Mouse (Mus musculus): Measurements from ENCODE around the gene Zfp12. TPM values are rescaled to one million over a fixed set of nuclear protein-coding genes. Genes with fewer than 3 reads are reported as not detected.
A peak's percentile ranks its signal among the peaks of the same experiment; 100 is the strongest.

The Zfp12 gene
- total RNA-seq, 1 experiment = 8.6 TPM

GRCm38 (mm10) chr5:143284762-143285161 lies 49.8 kb downstream of the Zfp12 start:
- H3K4me1 ChIP-seq (ENCODE audit: control insufficient read depth in 2 of 2, insufficient read depth in 2 of 2, low read length in 2 of 2, poor library complexity in 1 of 2) = peaks cover 0 to 4% of the 10 kb centered on the region in 2 experiments; a peak in 1 of 4 replicates
- H3K4me3 ChIP-seq (ENCODE audit: insufficient read depth in 1 of 2, low read depth in 1 of 2, low read length in 2 of 2, poor library complexity in 1 of 2, severe bottlenecking in 1 of 2) = no peak overlapping the region
- H3K9ac ChIP-seq (ENCODE audit: insufficient read depth, low read depth, low read length, poor library complexity, severe bottlenecking) = no peak overlapping the region
- no peaks in the 10 kb centered on the region for H3K36me3 ChIP-seq (ENCODE audit: control insufficient read depth, insufficient read depth, low read length, poor library complexity, severe bottlenecking)
- H3K27ac ChIP-seq (ENCODE audit: insufficient read depth, low read depth, low read length, poor library complexity, severe bottlenecking) = no peak overlapping the region
- TF ChIP-seq ZC3H11A (IDR thresholded peaks at IDR 0.05; ENCODE audit: borderline replicate concordance, low read depth, low read length) (peak; percentile 32; the same call in 1 of the 2 replicates), MAFK (IDR thresholded peaks at IDR 0.05; ENCODE audit: insufficient read depth, low read depth, low read length) (no peak), ZNF384 (IDR thresholded peaks at IDR 0.05; ENCODE audit: low read depth, low read length) (no peak)
- DNase-seq (ENCODE audit: low read depth, low spot score) = no peak
- in situ Hi-C loops (cut with MboI; ENCODE audit: low sequenced_read_pairs in 2 of 2, unreplicated experiment in 2 of 2) = no loop called here
- no peaks in the 10 kb centered on the region for H3K9me3 ChIP-seq (ENCODE audit: control insufficient read depth, insufficient read depth, low read depth, low read length)

GRCm38 (mm10) chr5:143287774-143288328 lies 52.9 kb downstream of the Zfp12 start:
- no peaks in the 10 kb centered on the region for H3K9me3 ChIP-seq (ENCODE audit: control insufficient read depth, insufficient read depth, low read depth, low read length)
- H3K4me3 ChIP-seq (ENCODE audit: insufficient read depth in 1 of 2, low read depth in 1 of 2, low read length in 2 of 2, poor library complexity in 1 of 2, severe bottlenecking in 1 of 2) = peak overlapping the region; percentile 12 to 62
- peak overlapping the region; percentile 63 for H3K9ac ChIP-seq (ENCODE audit: insufficient read depth, low read depth, low read length, poor library complexity, severe bottlenecking)
- H3K4me1 ChIP-seq (ENCODE audit: control insufficient read depth in 2 of 2, insufficient read depth in 2 of 2, low read length in 2 of 2, poor library complexity in 1 of 2) = peaks cover 0 to 4% of the 10 kb centered on the region in 2 experiments; a peak in 1 of 4 replicates
- no peak overlapping the region for H3K27ac ChIP-seq (ENCODE audit: insufficient read depth, low read depth, low read length, poor library complexity, severe bottlenecking)
- no peaks in the 10 kb centered on the region for H3K36me3 ChIP-seq (ENCODE audit: control insufficient read depth, insufficient read depth, low read length, poor library complexity, severe bottlenecking)
- DNase-seq (ENCODE audit: low read depth, low spot score) = no peak
- TF ChIP-seq HCFC1 (IDR thresholded peaks at IDR 0.05; ENCODE audit: borderline replicate concordance, insufficient read depth, low read length) = no peak
- no peak for TF ChIP-seq CHD2 (IDR thresholded peaks at IDR 0.05; ENCODE audit: low read depth, low read length)
- TF ChIP-seq MAFK (IDR thresholded peaks at IDR 0.05; ENCODE audit: insufficient read depth, low read depth, low read length) = no peak
- no peak for TF ChIP-seq ZC3H11A (IDR thresholded peaks at IDR 0.05; ENCODE audit: borderline replicate concordance, low read depth, low read length)
- TF ChIP-seq ZNF384 (IDR thresholded peaks at IDR 0.05; ENCODE audit: low read depth, low read length) = no peak
- in situ Hi-C loops (cut with MboI; ENCODE audit: low sequenced_read_pairs in 2 of 2, unreplicated experiment in 2 of 2) = no loop called here

DNA sequence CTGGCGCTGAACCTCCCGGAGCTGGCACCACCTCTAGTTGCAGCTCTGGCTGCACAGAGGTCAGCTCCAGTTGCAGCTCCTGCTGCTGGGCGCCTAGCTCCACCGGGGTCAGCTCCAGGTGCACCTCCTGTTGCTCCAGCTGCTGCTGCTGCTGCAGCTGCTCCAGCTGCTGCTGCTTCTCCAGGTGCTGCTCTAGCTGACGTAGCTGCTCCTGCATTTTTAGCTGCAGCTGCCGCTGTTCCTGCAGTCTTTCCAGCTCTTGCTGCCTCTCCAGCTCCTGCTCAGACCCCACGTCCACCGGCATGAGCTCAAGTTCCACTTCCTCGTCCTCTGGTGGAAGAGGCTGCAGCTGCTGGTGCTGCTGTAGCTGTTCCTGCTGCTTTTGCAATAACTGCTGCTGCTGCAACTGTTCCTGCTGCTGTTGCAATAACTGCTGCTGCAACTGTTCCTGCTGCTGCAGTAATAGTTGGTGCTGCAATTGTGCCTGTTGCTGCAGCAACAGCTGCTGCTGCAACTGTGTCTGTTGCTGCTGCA lies 53.5 kb downstream of the Zfp12 start:
- peak overlapping the region in 1 of 2 experiments; percentile 62; a peak in 2 of 4 replicates for H3K4me3 ChIP-seq (ENCODE audit: insufficient read depth in 1 of 2, low read depth in 1 of 2, low read length in 2 of 2, poor library complexity in 1 of 2, severe bottlenecking in 1 of 2)
- TF ChIP-seq ZC3H11A (IDR thresholded peaks at IDR 0.05; ENCODE audit: borderline replicate concordance, low read depth, low read length) (no peak), MAFK (IDR thresholded peaks at IDR 0.05; ENCODE audit: insufficient read depth, low read depth, low read length) (no peak), ZNF384 (IDR thresholded peaks at IDR 0.05; ENCODE audit: low read depth, low read length) (no peak), CHD2 (IDR thresholded peaks at IDR 0.05; ENCODE audit: low read depth, low read length) (no peak), HCFC1 (IDR thresholded peaks at IDR 0.05; ENCODE audit: borderline replicate concordance, insufficient read depth, low read length) (no peak)
- no peak for DNase-seq (ENCODE audit: low read depth, low spot score)
- no peak overlapping the region for H3K9ac ChIP-seq (ENCODE audit: insufficient read depth, low read depth, low read length, poor library complexity, severe bottlenecking)
- H3K9me3 ChIP-seq (ENCODE audit: control insufficient read depth, insufficient read depth, low read depth, low read length) = no peaks in the 10 kb centered on the region
- H3K36me3 ChIP-seq (ENCODE audit: control insufficient read depth, insufficient read depth, low read length, poor library complexity, severe bottlenecking) = no peaks in the 10 kb centered on the region
- H3K4me1 ChIP-seq (ENCODE audit: control insufficient read depth in 2 of 2, insufficient read depth in 2 of 2, low read length in 2 of 2, poor library complexity in 1 of 2) = peaks cover 0 to 4% of the 10 kb centered on the region in 2 experiments; a peak in 1 of 4 replicates
- no peak overlapping the region for H3K27ac ChIP-seq (ENCODE audit: insufficient read depth, low read depth, low read length, poor library complexity, severe bottlenecking)
- in situ Hi-C loops (cut with MboI; ENCODE audit: low sequenced_read_pairs in 2 of 2, unreplicated experiment in 2 of 2) = no loop called here

DNA sequence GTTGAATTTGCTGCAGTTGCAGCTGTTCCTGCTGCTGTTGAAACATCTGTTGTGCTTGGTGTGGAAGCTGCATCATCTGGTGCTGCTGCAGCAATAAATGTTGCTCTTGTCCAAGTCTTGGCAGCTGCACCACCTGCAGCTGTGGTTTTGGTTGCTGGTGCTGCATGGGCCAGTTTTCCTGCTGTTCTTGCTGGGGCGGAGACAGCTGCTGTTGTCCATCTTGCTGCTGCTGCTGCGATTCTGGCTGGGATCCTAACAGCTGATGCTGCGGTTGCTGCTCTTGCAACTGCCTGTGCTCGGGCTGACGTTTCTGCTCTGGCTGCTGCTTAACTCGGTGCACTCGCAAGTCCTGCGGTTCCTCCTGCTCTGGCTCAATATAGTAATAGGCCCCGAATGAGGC lies 54.3 kb downstream of the Zfp12 start:
- Histone ChIP-seq H3K4me3 (ENCODE audit: insufficient read depth in 1 of 2, low read depth in 1 of 2, low read length in 2 of 2, poor library complexity in 1 of 2, severe bottlenecking in 1 of 2) (no peak overlapping the region), H3K9me3 (ENCODE audit: control insufficient read depth, insufficient read depth, low read depth, low read length) (no peaks in the 10 kb centered on the region), H3K9ac (ENCODE audit: insufficient read depth, low read depth, low read length, poor library complexity, severe bottlenecking) (no peak overlapping the region), H3K4me1 (ENCODE audit: control insufficient read depth in 2 of 2, insufficient read depth in 2 of 2, low read length in 2 of 2, poor library complexity in 1 of 2) (peaks cover 0 to 4% of the 10 kb centered on the region in 2 experiments; a peak in 1 of 4 replicates), H3K27ac (ENCODE audit: insufficient read depth, low read depth, low read length, poor library complexity, severe bottlenecking) (no peak overlapping the region), H3K36me3 (ENCODE audit: control insufficient read depth, insufficient read depth, low read length, poor library complexity, severe bottlenecking) (no peaks in the 10 kb centered on the region)
- DNase-seq (ENCODE audit: low read depth, low spot score) = no peak
- in situ Hi-C loops (cut with MboI; ENCODE audit: low sequenced_read_pairs in 2 of 2, unreplicated experiment in 2 of 2) = no loop called here
- TF ChIP-seq CHD2 (IDR thresholded peaks at IDR 0.05; ENCODE audit: low read depth, low read length) (no peak), ZNF384 (IDR thresholded peaks at IDR 0.05; ENCODE audit: low read depth, low read length) (no peak), MAFK (IDR thresholded peaks at IDR 0.05; ENCODE audit: insufficient read depth, low read depth, low read length) (no peak), HCFC1 (IDR thresholded peaks at IDR 0.05; ENCODE audit: borderline replicate concordance, insufficient read depth, low read length) (no peak), ZC3H11A (IDR thresholded peaks at IDR 0.05; ENCODE audit: borderline replicate concordance, low read depth, low read length) (no peak)

All from ES-E14 (cell line).